Mouse (Mus musculus): Measurements from ENCODE around the gene Maip1. TPM values are rescaled to one million over a fixed set of nuclear protein-coding genes. Genes with fewer than 3 reads are reported as not detected.

Gene Maip1
- total and polyA plus RNA-seq, 3 experiments, result 6.4 to 11.2 (median 10.4) TPM

DNA sequence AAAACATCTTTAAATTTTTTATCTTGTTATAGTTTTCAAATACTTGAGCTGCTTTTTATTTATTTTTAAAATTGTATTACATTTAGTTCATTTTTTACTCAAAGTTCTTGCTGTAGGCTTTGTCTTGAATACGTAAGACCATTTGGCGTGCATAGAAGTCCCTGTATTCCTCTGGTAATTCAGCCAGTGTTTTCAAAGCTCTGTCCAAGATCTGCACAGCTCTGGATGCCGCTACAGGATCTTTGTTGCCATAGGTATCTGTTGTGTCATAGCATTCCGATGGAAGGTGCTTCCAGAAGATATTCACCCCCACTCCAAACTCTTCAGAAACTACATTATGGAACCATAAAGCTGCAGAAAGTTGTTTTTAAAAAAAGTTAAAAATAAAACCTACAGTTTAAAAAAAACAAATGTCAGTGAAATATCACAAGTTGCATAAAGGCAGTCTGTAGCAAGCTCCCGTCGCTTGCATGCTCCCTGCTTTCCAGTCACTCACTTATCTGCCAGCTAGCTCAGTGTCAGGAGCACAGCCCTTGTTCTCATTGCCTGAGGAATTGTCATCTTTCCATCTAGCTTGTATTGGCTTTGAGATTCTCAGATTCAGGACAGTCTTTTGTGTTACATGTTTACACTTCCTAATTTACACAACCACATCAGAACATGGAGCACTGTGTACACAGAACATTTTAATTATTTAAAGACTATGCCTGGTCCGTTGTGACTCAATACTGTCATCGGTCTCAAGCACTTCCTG, 17.5 kb upstream of the Maip1 start:
- Histone ChIP-seq H3K36me3 (ENCODE audit: control insufficient read depth, insufficient read depth, low read length) (no peaks in the 10 kb centered on the region), H3K79me2 (replicated peaks; ENCODE audit: control insufficient read depth, insufficient read depth, low read length) (no peaks in the 10 kb centered on the region), H3K4me1 (ENCODE audit: control insufficient read depth, insufficient read depth, low read length) (no peaks in the 10 kb centered on the region), H3K27me3 (ENCODE audit: control insufficient read depth, insufficient read depth, low read length) (no peaks in the 10 kb centered on the region), H3K9ac (ENCODE audit: low read depth, low read length) (no peak overlapping the region), H3K27ac (no peak overlapping the region), H3K4me3 (no peak overlapping the region)
- whole genome bisulfite sequencing, result 85% methylated on average over 8 of the region's 8 CpGs
- intact Hi-C loops (cut with DNase I), result no loop called here
- no peak for DNase-seq
- TF ChIP-seq CTCF (IDR thresholded peaks at IDR 0.05) (no peak), POLR2A (IDR thresholded peaks at IDR 0.05; ENCODE audit: insufficient read depth, low read depth, low read length) (no peak), EP300 (IDR thresholded peaks at IDR 0.05; ENCODE audit: insufficient read depth, low read depth, low read length) (no peak)

GRCm38 (mm10) chr1:57390993-57391790, 14.9 kb upstream of the Maip1 start:
- Histone ChIP-seq H3K4me1 (ENCODE audit: control insufficient read depth, insufficient read depth, low read length) (no peaks in the 10 kb centered on the region), H3K36me3 (ENCODE audit: control insufficient read depth, insufficient read depth, low read length) (no peaks in the 10 kb centered on the region), H3K79me2 (replicated peaks; ENCODE audit: control insufficient read depth, insufficient read depth, low read length) (no peaks in the 10 kb centered on the region), H3K27ac (no peak overlapping the region), H3K27me3 (ENCODE audit: control insufficient read depth, insufficient read depth, low read length) (no peaks in the 10 kb centered on the region), H3K9ac (ENCODE audit: low read depth, low read length) (no peak overlapping the region), H3K4me3 (no peak overlapping the region)
- 98% methylated on average over 4 of the region's 4 CpGs for WGBS
- no peak for DNase-seq
- no peak for TF ChIP-seq EP300 (IDR thresholded peaks at IDR 0.05; ENCODE audit: insufficient read depth, low read depth, low read length)
- intact Hi-C loops (cut with DNase I), result loop anchor here (5.0 kb wide), 1 partner anchor 1499 kb away; no protein-coding TSS in a partner anchor

GRCm38 (mm10) chr1:57392417-57392816, 13.7 kb upstream of the Maip1 start:
- Histone ChIP-seq H3K4me3 (no peak overlapping the region), H3K9ac (ENCODE audit: low read depth, low read length) (no peak overlapping the region), H3K36me3 (ENCODE audit: control insufficient read depth, insufficient read depth, low read length) (0 out of 2 replicates have a peak, but pooled peaks cover 2% of the 10 kb centered on the region), H3K79me2 (replicated peaks; ENCODE audit: control insufficient read depth, insufficient read depth, low read length) (no peaks in the 10 kb centered on the region; the same call in 1 of the 2 replicates), H3K27ac (no peak overlapping the region), H3K4me1 (ENCODE audit: control insufficient read depth, insufficient read depth, low read length) (no peaks in the 10 kb centered on the region), H3K27me3 (ENCODE audit: control insufficient read depth, insufficient read depth, low read length) (no peaks in the 10 kb centered on the region)
- TF ChIP-seq CTCF (IDR thresholded peaks at IDR 0.05), result no peak
- no peak for TF ChIP-seq POLR2A (IDR thresholded peaks at IDR 0.05; ENCODE audit: insufficient read depth, low read depth, low read length)
- no peak for TF ChIP-seq EP300 (IDR thresholded peaks at IDR 0.05; ENCODE audit: insufficient read depth, low read depth, low read length)
- DNase-seq, result no peak
- intact Hi-C loops (cut with DNase I), result loop anchor here (5.0 kb wide), 1 partner anchor 1500 kb away; no protein-coding TSS in a partner anchor
- 67% methylated on average over 4 of the region's 4 CpGs for WGBS

DNA sequence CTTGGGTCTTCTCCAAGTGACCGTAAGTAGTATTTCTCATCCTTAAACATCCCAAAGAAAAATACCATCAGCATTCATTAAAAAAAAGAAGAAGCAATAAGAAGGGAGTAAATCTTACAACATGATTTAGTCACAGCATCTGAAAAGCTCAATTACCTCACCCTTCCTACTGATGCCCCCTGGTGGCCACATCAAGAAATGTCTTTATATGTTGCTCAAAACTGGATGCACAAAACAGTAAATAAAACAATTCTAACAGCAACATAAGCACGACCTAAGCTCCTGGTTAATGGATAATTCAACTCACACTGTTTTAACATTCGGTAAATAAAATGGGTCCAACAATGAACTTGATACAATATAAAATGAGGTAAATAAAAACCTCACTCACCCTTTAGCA, 12.1 kb upstream of the Maip1 start:
- H3K79me2 ChIP-seq (replicated peaks; ENCODE audit: control insufficient read depth, insufficient read depth, low read length), result no peaks in the 10 kb centered on the region; the same call in 1 of the 2 replicates
- H3K36me3 ChIP-seq (ENCODE audit: control insufficient read depth, insufficient read depth, low read length), result 0 out of 2 replicates have a peak, but pooled peaks cover 2% of the 10 kb centered on the region
- 64% methylated on average over 3 of the region's 3 CpGs for WGBS
- H3K9ac ChIP-seq (ENCODE audit: low read depth, low read length), result no peak overlapping the region
- H3K4me3 ChIP-seq, result no peak overlapping the region
- peak; percentile 94 for TF ChIP-seq CTCF (IDR thresholded peaks at IDR 0.05)
- TF ChIP-seq POLR2A (IDR thresholded peaks at IDR 0.05; ENCODE audit: insufficient read depth, low read depth, low read length), result no peak
- no peak overlapping the region for H3K27ac ChIP-seq
- no peaks in the 10 kb centered on the region for H3K4me1 ChIP-seq (ENCODE audit: control insufficient read depth, insufficient read depth, low read length)
- intact Hi-C loops (cut with DNase I), result loop anchor here (5.0 kb wide), 1 partner anchor 1502 kb away; no protein-coding TSS in a partner anchor
- H3K27me3 ChIP-seq (ENCODE audit: control insufficient read depth, insufficient read depth, low read length), result no peaks in the 10 kb centered on the region
- peak in 1 of 2 experiments; percentile 7 for DNase-seq

DNA sequence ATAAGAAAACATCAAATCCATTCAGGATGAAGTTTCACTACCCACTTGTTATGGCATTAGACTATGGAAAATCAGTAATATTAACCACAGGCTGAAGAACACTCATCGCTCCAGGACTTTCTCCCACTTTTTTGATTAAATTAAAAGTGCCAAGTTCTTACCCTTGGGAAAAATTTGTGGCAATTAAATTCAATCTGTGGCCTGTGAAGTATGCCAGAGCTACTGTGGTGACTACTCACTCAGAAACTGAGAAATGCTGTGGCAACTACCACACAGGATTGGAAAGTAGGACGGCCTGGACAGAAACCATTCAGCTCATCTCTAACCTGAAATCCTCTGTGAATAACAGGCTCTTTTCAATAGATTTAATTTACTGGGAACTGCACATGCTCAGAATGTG, 5.8 kb upstream of the Maip1 start:
- no peaks in the 10 kb centered on the region; the same call in 1 of the 2 replicates for H3K79me2 ChIP-seq (replicated peaks; ENCODE audit: control insufficient read depth, insufficient read depth, low read length)
- no peak overlapping the region for H3K4me3 ChIP-seq
- 92% methylated on average over 2 of the region's 2 CpGs for WGBS
- H3K27ac ChIP-seq, result no peak overlapping the region
- H3K9ac ChIP-seq (ENCODE audit: low read depth, low read length), result no peak overlapping the region
- no peak for DNase-seq
- H3K4me1 ChIP-seq (ENCODE audit: control insufficient read depth, insufficient read depth, low read length), result no peaks in the 10 kb centered on the region
- no peak for TF ChIP-seq POLR2A (IDR thresholded peaks at IDR 0.05; ENCODE audit: insufficient read depth, low read depth, low read length)
- no peak for TF ChIP-seq CTCF (IDR thresholded peaks at IDR 0.05)
- no peak for TF ChIP-seq EP300 (IDR thresholded peaks at IDR 0.05; ENCODE audit: insufficient read depth, low read depth, low read length)
- H3K27me3 ChIP-seq (ENCODE audit: control insufficient read depth, insufficient read depth, low read length), result no peaks in the 10 kb centered on the region
- peaks cover 2% of the 10 kb centered on the region; the same call in 1 of the 2 replicates for H3K36me3 ChIP-seq (ENCODE audit: control insufficient read depth, insufficient read depth, low read length)
- intact Hi-C loops (cut with DNase I), result no loop called here

Measured in heart, adult 2 months (tissue).